Mouse (Mus musculus) neural tube, embryonic 15.5 days (tissue): ENCODE results near the gene Pot1a. TPM values are rescaled to one million over a fixed set of nuclear protein-coding genes. Genes with fewer than 3 reads are reported as not detected.

Source experiments
- ATAC-seq: fragments of 200-750 bp; cut with Nextera tagmentation; 2 replicates; pipeline ENCODE4 v1.8.0; 2017; ENCODE audit warnings: mild to moderate bottlenecking, moderate TSS enrichment, moderate library complexity; ENCODE audit not compliant: low FRiP score
- H3K27ac ChIP-seq: fragments of 300-500 bp; sonication (generic); replicated peaks from 2 replicates; pipeline ENCODE4 v1.5.1; 2015; ENCODE audit warnings: mild to moderate bottlenecking, inconsistent platforms
- H3K27me3 ChIP-seq: fragments of 300-500 bp; sonication (generic); replicated peaks from 2 replicates; pipeline ENCODE4 v1.6.1; 2015; ENCODE audit warnings: inconsistent platforms
- H3K36me3 ChIP-seq: fragments of 300-500 bp; sonication (generic); 2 replicates; pipeline ENCODE4 v1.6.1; 2015; ENCODE audit warnings: inconsistent platforms
- H3K4me1 ChIP-seq: fragments of 300-500 bp; sonication (generic); 2 replicates; pipeline ENCODE4 v1.6.1; 2015; ENCODE audit warnings: inconsistent platforms
- H3K4me2 ChIP-seq: fragments of 300-500 bp; sonication (generic); 2 replicates; pipeline ENCODE4 v1.6.1; 2015; ENCODE audit warnings: inconsistent platforms, mild to moderate bottlenecking, moderate library complexity
- H3K4me3 ChIP-seq: fragments of 300-500 bp; sonication (generic); replicated peaks from 2 replicates; pipeline ENCODE4 v1.5.1; 2015; ENCODE audit warnings: mild to moderate bottlenecking, inconsistent platforms
- H3K9ac ChIP-seq: fragments of 300-500 bp; sonication (generic); replicated peaks from 2 replicates; pipeline ENCODE4 v1.6.1; 2015; ENCODE audit warnings: mild to moderate bottlenecking, inconsistent platforms
- H3K9me3 ChIP-seq: fragments of 300-500 bp; sonication (generic); replicated peaks from 2 replicates; pipeline ENCODE4 v1.6.1; 2016; ENCODE audit warnings: inconsistent platforms
- WGBS: fragments of 180-500 bp; shearing (Covaris S2); methylation state at CpG from one replicate; pipeline ENCODE4 v1.1.7; 2015; ENCODE audit warnings: mixed read lengths; 5-methylcytosine and 5-hydroxymethylcytosine counted together
- polyA plus RNA-seq: library from polyadenylated mRNA; unstranded; fragments of >200 nt; fragmentation: Nextera tagmentation; extraction: Ambion mirVana; gene quantifications from 2 replicates; pipeline ENCODE4 v1.2.1, GENCODE M21; 2015

Gene Pot1a
- polyA plus RNA-seq, 1 experiment from 2014 or later: 28.0 TPM

DNA sequence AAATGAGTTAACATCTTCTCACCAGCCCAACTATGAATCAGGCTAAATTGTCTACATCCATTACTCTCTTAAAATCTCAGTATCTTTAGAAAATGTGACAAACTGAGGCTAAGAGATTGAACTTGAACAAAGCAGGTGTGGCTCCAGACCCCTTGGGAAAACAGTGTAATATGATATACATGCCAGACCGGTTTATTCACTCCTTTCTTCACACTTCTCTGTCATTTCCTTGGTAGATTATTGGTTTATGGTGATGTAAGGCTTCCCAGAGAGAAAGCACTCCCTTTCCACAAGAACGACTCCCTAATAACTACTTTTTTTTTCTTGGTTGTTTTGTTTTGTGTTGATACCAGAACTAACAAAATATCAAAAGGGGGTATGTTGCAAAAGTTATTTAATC, 98.4 kb downstream of the Pot1a start:
- no peaks in the 10 kb centered on the region for H3K4me1 ChIP-seq
- H3K4me2 ChIP-seq: no peak overlapping the region
- H3K9ac ChIP-seq: no peak overlapping the region
- H3K36me3 ChIP-seq: no peaks in the 10 kb centered on the region
- no peak for ATAC-seq
- H3K27me3 ChIP-seq: no peaks in the 10 kb centered on the region
- H3K4me3 ChIP-seq: no peak overlapping the region
- no peak overlapping the region for H3K27ac ChIP-seq
- H3K9me3 ChIP-seq: no peaks in the 10 kb centered on the region
- 28% methylated on average over 2 of the region's 2 CpGs for WGBS

- Histone ChIP-seq H3K27me3 (no peaks in the 10 kb centered on the region), H3K36me3 (no peaks in the 10 kb centered on the region), H3K27ac (no peak overlapping the region), H3K4me3 (no peak overlapping the region), H3K9ac (no peak overlapping the region), H3K4me1 (no peaks in the 10 kb centered on the region), H3K9me3 (no peaks in the 10 kb centered on the region), H3K4me2 (no peak overlapping the region)
- peak; percentile 45; the same call in 1 of the 2 replicates for ATAC-seq
- WGBS: 50% methylated on average over 6 of the region's 6 CpGs
Measured at GRCm38 (mm10) chr6:25709250-25709895, 99.7 kb downstream of the Pot1a start.

DNA sequence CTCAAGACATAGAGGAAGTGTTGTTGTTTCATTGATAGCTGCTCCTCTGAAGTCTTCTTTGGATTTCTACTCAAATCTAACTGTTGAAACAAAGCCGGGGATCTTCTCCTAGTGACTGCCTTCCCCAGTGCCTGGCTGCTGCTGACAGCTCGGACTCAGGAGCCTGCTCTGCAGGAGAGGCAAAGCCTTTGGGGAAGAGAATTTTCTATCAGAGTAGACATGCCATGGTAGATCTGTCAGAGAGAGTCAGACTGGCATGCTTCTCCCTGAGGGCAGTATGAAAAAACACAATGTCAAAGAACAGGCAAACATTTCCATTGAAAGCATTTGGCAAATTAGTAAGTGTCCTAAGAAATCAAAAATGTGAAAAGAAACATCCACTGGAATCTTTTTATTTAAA, 109.1 kb downstream of the Pot1a start:
- Histone ChIP-seq H3K4me2 (no peak overlapping the region), H3K9ac (no peak overlapping the region), H3K36me3 (no peaks in the 10 kb centered on the region), H3K27me3 (no peaks in the 10 kb centered on the region), H3K4me1 (no peaks in the 10 kb centered on the region), H3K27ac (no peak overlapping the region), H3K9me3 (no peaks in the 10 kb centered on the region), H3K4me3 (no peak overlapping the region)
- no peak for ATAC-seq
- WGBS: 64% methylated on average over 2 of the region's 2 CpGs

Other genes starting within 250 kb of the Pot1a start
- gene Gpr37, start 118.5 kb downstream of the Pot1a start, polyA plus RNA-seq: 5.8 and 7.2 TPM in 2 replicates